Mouse (Mus musculus) lung, adult 2 months (tissue): ENCODE measurements at regions not wholly inside any gene's neighbourhood (a gene's known extent, or its start where the extent isn't known, plus 50 kb on each side); places are given as distances from the start of the nearest gene placed in this dataset.

Source experiments
- CTCF ChIP-seq: fragments of 200-500 bp; IDR thresholded peaks from 2 replicates; pipeline ENCODE4 v1.5.1; 2011; ENCODE audit warnings: mild to moderate bottlenecking, low read length, control low read depth; ENCODE audit not compliant: insufficient read depth
- POLR2A ChIP-seq: fragments of 200-500 bp; IDR thresholded peaks from 2 replicates; pipeline ENCODE4 v1.6.1; 2011; ENCODE audit warnings: low read depth, mild to moderate bottlenecking, control low read depth, low read length, borderline replicate concordance; ENCODE audit errors: extremely low read depth

GRCm38 (mm10) chr4:127736781-127737180 is 234.0 kb downstream of the CK137956 start:
- TF ChIP-seq CTCF (no peak), POLR2A (no peak)
